Mouse (Mus musculus): ENCODE data around the gene Taz. TPM values are rescaled to one million over a fixed set of nuclear protein-coding genes. Genes with fewer than 3 reads are reported as not detected.
A peak's percentile ranks its signal among the peaks of the same experiment; 100 is the strongest.

Gene Taz
- polyA plus RNA-seq, 1 experiment: 145 TPM

GRCm38 (mm10) chrX:74281041-74281731, 526 bp upstream of the Taz start:
- no peak for DNase-seq (ENCODE audit: low spot score)

GRCm38 (mm10) chrX:74282395-74283091, 831 bp downstream of the Taz start:
- DNase-seq (ENCODE audit: low spot score): peak; percentile 62

GRCm38 (mm10) chrX:74283092-74283437, 1.4 kb downstream of the Taz start:
- DNase-seq (ENCODE audit: low spot score): no peak

GRCm38 (mm10) chrX:74293431-74293830, 11.7 kb downstream of the Taz start:
- no peak for DNase-seq (ENCODE audit: low spot score)

- DNase-seq (ENCODE audit: low spot score): peak; percentile 67
Observed at GRCm38 (mm10) chrX:74296538-74297448, 15.1 kb downstream of the Taz start, which contains the start of gene Atp6ap1. Atp6ap1 (plus strand) TSS chrX:74297097.

- DNase-seq (ENCODE audit: low spot score): no peak
Observed at GRCm38 (mm10) chrX:74298348-74298747, 16.6 kb downstream of the Taz start.

- DNase-seq (ENCODE audit: low spot score): no peak
Observed at GRCm38 (mm10) chrX:74299721-74300120, 18.0 kb downstream of the Taz start.

- DNase-seq (ENCODE audit: low spot score): peak; percentile 67
Observed at GRCm38 (mm10) chrX:74304867-74305700, 23.4 kb downstream of the Taz start, which contains the start of gene Gdi1. Gdi1 (plus strand) TSS chrX:74304998.

- DNase-seq (ENCODE audit: low spot score): peak; percentile 57
Observed at GRCm38 (mm10) chrX:74312540-74313464, 31.1 kb downstream of the Taz start, which contains the start of gene Fam50a. Fam50a (plus strand) TSS chrX:74313033.

- peak; percentile 73 for DNase-seq (ENCODE audit: low spot score)
Observed at GRCm38 (mm10) chrX:74328725-74329161, 47.0 kb downstream of the Taz start, which contains the start of gene Plxna3. Plxna3 (plus strand) TSS chrX:74329066.

- no peak for DNase-seq (ENCODE audit: low spot score)
Observed at GRCm38 (mm10) chrX:74329215-74329671, 47.5 kb downstream of the Taz start.

- DNase-seq (ENCODE audit: low spot score): no peak
Observed at GRCm38 (mm10) chrX:74330166-74330930, 48.6 kb downstream of the Taz start.

Other genes starting within 250 kb of the Taz start
- gene Opn1mw, start 154.4 kb upstream of the Taz start, polyA plus RNA-seq (2012; rRNA removed): not detected in 2 replicates
- 12.8 and 17.1 TPM in 2 replicates for gene Mecp2, start 146.5 kb upstream of the Taz start, polyA plus RNA-seq (2012; rRNA removed)
- not detected in 2 replicates for gene Tex28, start 114.1 kb upstream of the Taz start, polyA plus RNA-seq (2012; rRNA removed)
- 0.03 and 0.04 TPM in 2 replicates for gene Tktl1, start 104.7 kb upstream of the Taz start, polyA plus RNA-seq (2012; rRNA removed)
- gene Flna, start 32.1 kb upstream of the Taz start, polyA plus RNA-seq (2012; rRNA removed): 5,313 and 5,579 TPM in 2 replicates
- 92.6 and 98.0 TPM in 2 replicates for gene Emd, start 27.2 kb upstream of the Taz start, polyA plus RNA-seq (2012; rRNA removed)
- 2,380 and 2,941 TPM in 2 replicates for gene Rpl10, start 11.1 kb upstream of the Taz start, polyA plus RNA-seq (2012; rRNA removed)
- 36.1 and 44.7 TPM in 2 replicates for gene Dnase1l1, start 425 bp downstream of the Taz start, polyA plus RNA-seq (2012; rRNA removed)
- 213 and 234 TPM in 2 replicates for gene Atp6ap1, start 15.2 kb downstream of the Taz start, polyA plus RNA-seq (2012; rRNA removed)
- gene Gdi1, start 23.1 kb downstream of the Taz start, polyA plus RNA-seq (2012; rRNA removed): 251 and 365 TPM in 2 replicates
- 52.5 and 63.5 TPM in 2 replicates for gene Fam50a, start 31.1 kb downstream of the Taz start, polyA plus RNA-seq (2012; rRNA removed)
- 16.4 and 17.9 TPM in 2 replicates for gene Plxna3, start 47.2 kb downstream of the Taz start, polyA plus RNA-seq (2012; rRNA removed)
- gene Lage3, start 71.7 kb downstream of the Taz start, polyA plus RNA-seq (2012; rRNA removed): 67.1 and 87.5 TPM in 2 replicates
- gene Ubl4a, start 91.3 kb downstream of the Taz start, polyA plus RNA-seq (2012; rRNA removed): 54.3 and 66.7 TPM in 2 replicates
- 14.1 and 18.0 TPM in 2 replicates for gene Slc10a3, start 91.4 kb downstream of the Taz start, polyA plus RNA-seq (2012; rRNA removed)
- gene Fam3a, start 111.4 kb downstream of the Taz start, polyA plus RNA-seq (2012; rRNA removed): 38.3 and 40.6 TPM in 2 replicates
- 25.0 and 26.3 TPM in 2 replicates for gene Ikbkg, start 111.4 kb downstream of the Taz start, polyA plus RNA-seq (2012; rRNA removed)
- 95.5 and 113 TPM in 2 replicates for gene G6pdx, start 147.3 kb downstream of the Taz start, polyA plus RNA-seq (2012; rRNA removed)
- gene Gm6880, start 199.5 kb downstream of the Taz start, polyA plus RNA-seq (2012; rRNA removed): not detected in 2 replicates